Mouse (Mus musculus) layer of hippocampus, adult 11-12 months (tissue): Measurements from ENCODE around the gene Slc29a3.

Experiments used
- DNase-seq: peaks from one replicate; pipeline ENCODE4 v3.0.0; 2022; ENCODE audit warnings: low spot score

The Slc29a3 gene

GRCm38 (mm10) chr10:60668591-60668990 lies 84.0 kb downstream of the Slc29a3 start:
- DNase-seq, result no peak
